Mouse (Mus musculus) MEL (cell line): Measurements from ENCODE around the gene Spata31d1d. TPM values are rescaled to one million over a fixed set of nuclear protein-coding genes. Genes with fewer than 3 reads are reported as not detected.

ENCODE experiments used
- DNase-seq: peaks from one replicate; pipeline ENCODE4 v3.0.0; 2011; ENCODE audit warnings: low read depth, low spot score
- H3K27ac ChIP-seq: 2 replicates; pipeline ENCODE4 v1.5.1; 2012; ENCODE audit warnings: low read depth, mild to moderate bottlenecking, control low read depth, low read length, moderate library complexity; ENCODE audit not compliant: control insufficient read depth
- H3K27me3 ChIP-seq, 2 experiments: fragments of 150-350 bp in 1 of 2; sonication (generic) in 1 of 2; 2 replicates each; pipeline ENCODE4 v1.6.1; 2012; ENCODE audit warnings: low read length in 2 of 2, mild to moderate bottlenecking in 2 of 2, improper control_type of control experiment in 1 of 2, moderate library complexity in 1 of 2; ENCODE audit not compliant: insufficient read depth in 2 of 2, control insufficient read depth in 1 of 2
- H3K36me3 ChIP-seq, 2 experiments: 2 replicates each; pipeline ENCODE4 v1.6.1; 2012 to 2014; ENCODE audit warnings: low read length in 2 of 2, improper control_type of control experiment in 1 of 2, inconsistent platforms in 1 of 2, mild to moderate bottlenecking in 1 of 2; ENCODE audit not compliant: insufficient read depth in 2 of 2, control insufficient read depth in 1 of 2
- H3K4me1 ChIP-seq, 2 experiments: fragments of 150-350 bp in 1 of 2; sonication (generic) in 1 of 2; 2 replicates each; pipeline ENCODE4 v1.6.1; 2012; ENCODE audit warnings: low read length in 2 of 2, improper control_type of control experiment in 1 of 2, mild to moderate bottlenecking in 1 of 2; ENCODE audit not compliant: insufficient read depth in 2 of 2, control insufficient read depth in 1 of 2
- H3K4me3 ChIP-seq, 2 experiments: fragments of 150-350 bp in 1 of 2; sonication (generic) in 1 of 2; 2 replicates each; pipeline ENCODE4 v1.5.1; 2012; ENCODE audit warnings: low read depth in 2 of 2, low read length in 2 of 2, mild to moderate bottlenecking in 2 of 2, moderate library complexity in 2 of 2, control low read depth in 1 of 2, improper control_type of control experiment in 1 of 2; ENCODE audit not compliant: control insufficient read depth in 1 of 2, insufficient read depth in 1 of 2
- H3K79me2 ChIP-seq: 2 replicates; pipeline ENCODE4 v1.6.1; 2012; ENCODE audit warnings: mild to moderate bottlenecking, low read length, moderate library complexity; ENCODE audit not compliant: control insufficient read depth, poor library complexity, insufficient read depth
- H3K9ac ChIP-seq: 2 replicates; pipeline ENCODE4 v1.6.1; 2012; ENCODE audit warnings: low read depth, mild to moderate bottlenecking, control low read depth, low read length, moderate library complexity; ENCODE audit not compliant: control insufficient read depth, poor library complexity, severe bottlenecking
- H3K9me3 ChIP-seq: fragments of 150-350 bp; sonication (generic); replicated peaks from 2 replicates; pipeline ENCODE4 v1.6.1; 2012; ENCODE audit warnings: mild to moderate bottlenecking, low read length, improper control_type of control experiment, moderate library complexity; ENCODE audit not compliant: insufficient read depth
- BHLHE40 ChIP-seq: IDR thresholded peaks from 2 replicates; pipeline ENCODE4 v1.6.1; 2012; ENCODE audit warnings: low read depth, mild to moderate bottlenecking, inconsistent platforms, low read length, improper control_type of control experiment, borderline replicate concordance
- CHD1 ChIP-seq: IDR thresholded peaks from 2 replicates; pipeline ENCODE4 v1.6.1; 2012; ENCODE audit warnings: low read depth, mild to moderate bottlenecking, inconsistent platforms, low read length, improper control_type of control experiment
- CTCF ChIP-seq, 3 experiments: IDR thresholded peaks in 2 of 3; conservative IDR thresholded peaks in 1 of 3; 2 replicates each; pipeline ENCODE4 v1.5.1; 2011 to 2012; ENCODE audit warnings: low read length in 3 of 3, low read depth in 2 of 3, mild to moderate bottlenecking in 2 of 3, improper control_type of control experiment in 1 of 3, inconsistent platforms in 1 of 3, mixed read lengths in 1 of 3, moderate library complexity in 1 of 3; ENCODE audit not compliant: control insufficient read depth in 1 of 3, insufficient read depth in 1 of 3, poor library complexity in 1 of 3, severe bottlenecking in 1 of 3
- EP300 ChIP-seq, 2 experiments: IDR thresholded peaks; 2 replicates each; pipeline ENCODE4 v1.6.1; 2011; ENCODE audit warnings: improper control_type of control experiment in 2 of 2, low read length in 2 of 2, low read depth in 1 of 2, mild to moderate bottlenecking in 1 of 2
- GABPA ChIP-seq: IDR thresholded peaks from 2 replicates; pipeline ENCODE4 v1.6.1; 2012; ENCODE audit warnings: low read depth, mild to moderate bottlenecking, inconsistent platforms, low read length, improper control_type of control experiment, moderate library complexity
- GATA1 ChIP-seq: IDR thresholded peaks from 2 replicates; pipeline ENCODE4 v1.6.1; 2011; ENCODE audit warnings: low read depth, low read length, improper control_type of control experiment
- JUND ChIP-seq: IDR thresholded peaks from 2 replicates; pipeline ENCODE4 v1.6.1; 2011; ENCODE audit warnings: low read depth, mild to moderate bottlenecking, improper control_type of control experiment, low read length
- MAX ChIP-seq: IDR thresholded peaks from 2 replicates; pipeline ENCODE4 v1.6.1; 2011; ENCODE audit warnings: low read length, improper control_type of control experiment
- POLR2A ChIP-seq, 2 experiments: IDR thresholded peaks; 2 replicates each; pipeline ENCODE4 v1.6.1; 2011 to 2012; ENCODE audit warnings: low read length in 2 of 2, mild to moderate bottlenecking in 2 of 2, control low read depth in 1 of 2, improper control_type of control experiment in 1 of 2, low read depth in 1 of 2, moderate library complexity in 1 of 2; ENCODE audit not compliant: control insufficient read depth in 1 of 2, insufficient read depth in 1 of 2, poor library complexity in 1 of 2
- RCOR1 ChIP-seq: IDR thresholded peaks from 2 replicates; pipeline ENCODE4 v1.6.1; 2012; ENCODE audit warnings: low read depth, mild to moderate bottlenecking, inconsistent platforms, low read length, improper control_type of control experiment
- SIN3A ChIP-seq: IDR thresholded peaks from 2 replicates; pipeline ENCODE4 v1.6.1; 2012; ENCODE audit warnings: low read length, improper control_type of control experiment, inconsistent platforms
- ZC3H11A ChIP-seq: IDR thresholded peaks from 2 replicates; pipeline ENCODE4 v1.6.1; 2012; ENCODE audit warnings: low read depth, mild to moderate bottlenecking, inconsistent platforms, low read length, improper control_type of control experiment
- ZMIZ1 ChIP-seq: IDR thresholded peaks from 2 replicates; pipeline ENCODE4 v1.6.1; 2012; ENCODE audit warnings: low read depth, mild to moderate bottlenecking, inconsistent platforms, low read length, improper control_type of control experiment, moderate library complexity
- ZNF384 ChIP-seq: IDR thresholded peaks from 2 replicates; pipeline ENCODE4 v1.6.1; 2012; ENCODE audit warnings: low read depth, mild to moderate bottlenecking, inconsistent platforms, low read length, improper control_type of control experiment
- polyA plus RNA-seq, 2 experiments: library from polyadenylated mRNA; stranded (reverse) in 1 of 2; unstranded in 1 of 2; fragments of >175 nt in 1 of 2; fragments of >200 nt in 1 of 2; gene quantifications; 2 replicates each; pipeline versions ENCODE4 v1.2.1 to v1.2.4; 2012; ENCODE audit warnings: low replicate concordance in 2 of 2, low read depth in 1 of 2; ENCODE audit not compliant: insufficient read length in 2 of 2, insufficient read depth in 1 of 2, missing spikeins in 1 of 2
- total RNA-seq: library from RNA; depleted of rRNA; stranded (reverse); fragments of 300-350 nt; gene quantifications from 2 replicates; pipeline ENCODE4 v1.2.3, GENCODE M21; 2012

The Spata31d1d gene
- total and polyA plus RNA-seq, 3 experiments: not detected

- 0 out of 2 replicates have a peak, but pooled peaks have one; percentile 13 for TF ChIP-seq GABPA
- no peak for TF ChIP-seq BHLHE40
- TF ChIP-seq SIN3A: peak; percentile 85
- TF ChIP-seq CTCF (IDR thresholded peaks at IDR 0.05 in 2 of 3, conservative IDR thresholded peaks at IDR 0.05 in 1 of 3; ENCODE audit: control insufficient read depth in 1 of 3, insufficient read depth in 1 of 3, low read depth in 2 of 3, low read length in 3 of 3, poor library complexity in 1 of 3, severe bottlenecking in 1 of 3): no peak
- TF ChIP-seq MAX: no peak; the same call in none of the 2 replicates
Measured at GRCm38 (mm10) chr13:59769296-59770163, 38.0 kb upstream of the Spata31d1d start, which contains the start of gene Isca1 (continued).

DNA sequence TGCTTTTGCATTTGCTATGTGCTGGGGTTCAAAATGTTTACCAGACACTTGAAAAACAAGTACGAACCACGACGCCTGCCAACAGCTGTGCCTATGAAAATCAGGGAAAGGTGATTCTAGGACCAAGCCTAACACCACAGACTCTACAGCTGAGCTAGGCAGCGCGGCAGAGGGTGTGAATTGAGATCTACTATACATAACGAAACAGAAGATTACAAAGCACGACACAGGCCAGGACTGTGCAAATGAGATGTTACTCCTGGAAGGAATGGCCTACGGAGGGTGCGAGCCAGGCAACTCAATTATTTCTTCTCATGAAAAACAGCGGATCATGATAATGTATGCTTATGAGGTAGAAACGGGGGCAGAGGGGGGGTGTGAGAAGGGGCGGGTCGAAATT is 37.0 kb upstream of the Spata31d1d start:
- Histone ChIP-seq H3K4me1 (peaks cover 17 to 26% of the 10 kb centered on the region in 2 experiments), H3K27me3 (no peaks in the 10 kb centered on the region), H3K79me2 (peaks cover 50% of the 10 kb centered on the region), H3K4me3 (peak overlapping the region; percentile 82 to 98), H3K27ac (peak overlapping the region; percentile 76), H3K9ac (peak overlapping the region; percentile 91), H3K36me3 (peaks cover 5 to 34% of the 10 kb centered on the region in 2 experiments), H3K9me3 (no peaks in the 10 kb centered on the region)
- TF ChIP-seq ZC3H11A: no peak
- TF ChIP-seq RCOR1: no peak
- no peak for TF ChIP-seq POLR2A (IDR thresholded peaks at IDR 0.05; ENCODE audit: control insufficient read depth in 1 of 2, insufficient read depth in 1 of 2, low read depth in 1 of 2, low read length in 2 of 2, poor library complexity in 1 of 2)
- no peak for TF ChIP-seq CHD1
- no peak for TF ChIP-seq GATA1
- TF ChIP-seq EP300 (IDR thresholded peaks at IDR 0.05; ENCODE audit: low read depth in 1 of 2, low read length in 2 of 2): no peak
- no peak for TF ChIP-seq ZMIZ1
- no peak for TF ChIP-seq JUND
- DNase-seq: peak; percentile 53

DNA sequence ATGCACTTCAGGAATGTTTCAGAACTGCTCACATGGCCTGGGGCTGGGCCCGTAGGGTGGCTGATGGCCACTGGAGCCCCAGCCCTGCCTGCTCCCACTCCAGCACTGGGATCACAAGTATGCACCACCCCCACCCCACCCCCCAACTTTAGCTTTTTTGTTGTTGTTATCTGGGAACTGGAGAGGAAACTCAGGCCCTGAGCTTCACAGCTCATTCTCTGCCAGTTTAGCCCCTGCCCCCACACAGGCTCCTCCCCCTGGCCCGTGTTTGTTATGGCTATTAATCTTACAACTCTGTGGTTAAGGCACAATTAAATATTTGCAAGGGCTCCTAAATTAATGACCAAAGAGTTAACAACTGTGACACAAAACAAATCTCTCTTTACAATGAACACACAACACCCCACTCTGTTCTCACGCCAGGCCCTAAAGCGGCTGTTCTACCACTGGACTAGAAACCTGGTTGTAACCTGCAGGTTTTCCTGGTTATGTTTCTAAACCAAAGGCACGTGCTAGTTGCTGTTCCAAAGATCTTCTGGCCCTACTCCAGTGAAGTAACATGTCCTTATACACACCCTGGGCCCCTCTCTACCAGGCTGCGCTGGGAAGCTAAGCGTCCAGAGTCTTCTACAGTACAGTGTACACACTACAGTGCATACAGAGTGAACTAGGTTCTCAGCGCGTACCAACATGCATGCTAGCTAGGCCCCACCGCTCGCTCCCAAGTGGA is 35.4 kb upstream of the Spata31d1d start:
- peak; percentile 35 for DNase-seq
- no peaks in the 10 kb centered on the region for H3K9me3 ChIP-seq
- no peak for TF ChIP-seq ZNF384
- peak overlapping the region in 1 of 2 experiments; percentile 27; a peak in 1 of 4 replicates for H3K4me3 ChIP-seq
- H3K27me3 ChIP-seq: no peaks in the 10 kb centered on the region
- peaks cover 15 to 18% of the 10 kb centered on the region in 2 experiments for H3K4me1 ChIP-seq
- peaks cover 52% of the 10 kb centered on the region for H3K79me2 ChIP-seq
- H3K27ac ChIP-seq: 0 out of 2 replicates have a peak overlapping the region, but pooled peaks have one; percentile 5
- H3K36me3 ChIP-seq: peaks cover 11 to 25% of the 10 kb centered on the region in 2 experiments
- 0 out of 2 replicates have a peak overlapping the region, but pooled peaks have one; percentile 15 for H3K9ac ChIP-seq
